Mouse (Mus musculus) ovary, adult 2 months (tissue): ENCODE results near the gene Cyp2j13. TPM values are rescaled to one million over a fixed set of nuclear protein-coding genes. Genes with fewer than 3 reads are reported as not detected.

Source experiments
- polyA plus RNA-seq: library from polyadenylated mRNA; depleted of rRNA; stranded (reverse); fragments of >200 nt; gene quantifications from 2 replicates; pipeline ENCODE4 v1.2.3, GENCODE M21; 2012; rRNA removed

The Cyp2j13 gene
- polyA plus RNA-seq: 0.03 TPM in 1 of 2 replicates, not detected in the other

DNA sequence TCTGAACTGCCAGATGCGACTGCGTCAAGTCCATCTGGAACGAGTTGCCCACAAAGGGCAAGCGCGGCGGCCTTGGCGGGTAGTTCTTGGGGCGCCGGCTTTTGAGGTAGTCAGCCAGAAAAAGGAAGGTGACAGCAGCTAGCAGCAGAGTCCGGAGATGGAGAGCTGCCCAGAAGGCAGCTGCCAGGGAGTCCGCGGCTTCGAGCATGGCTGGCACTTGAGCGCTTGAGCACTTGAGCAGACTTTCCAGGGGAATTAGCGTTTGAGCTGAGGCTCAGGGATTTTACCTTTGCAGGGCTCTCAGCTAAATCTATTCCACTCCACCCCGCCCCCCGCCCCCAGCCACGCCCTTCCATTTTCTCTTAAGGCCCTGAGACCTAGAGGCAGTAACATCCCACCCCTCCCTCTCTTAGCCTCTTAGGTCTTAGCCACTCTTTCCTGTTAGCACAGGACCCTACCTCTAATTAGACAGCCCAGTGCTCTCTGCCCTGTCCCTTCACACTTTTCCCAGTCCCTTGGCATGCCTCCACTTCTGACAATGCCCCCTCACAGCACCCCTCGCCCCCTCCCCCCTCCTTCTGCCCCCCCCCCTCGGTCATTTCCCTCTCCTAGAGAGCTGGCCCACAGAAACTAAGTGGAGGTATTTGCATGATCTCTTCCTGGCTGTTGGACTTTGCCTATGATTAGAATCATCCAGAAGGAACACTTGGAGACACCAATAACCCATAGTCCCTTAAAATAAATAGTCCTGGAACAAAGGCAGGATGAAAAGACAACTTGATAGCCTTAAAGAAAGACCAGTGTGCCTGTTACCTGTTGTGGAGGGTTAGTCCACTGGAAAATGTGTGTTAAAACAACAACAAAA lies at the start of gene Cyp2j13:
Gene Cyp2j13, minus strand, starts transcription at position 286 of the 865 bp plus-strand sequence.

Other genes starting within 250 kb of the Cyp2j13 start
- 2.7 and 3.7 TPM in 2 replicates for gene Hook1, start 110.3 kb downstream of the Cyp2j13 start, polyA plus RNA-seq
- 0.08 and 0.09 TPM in 2 replicates for gene Cyp2j12, start 63.6 kb upstream of the Cyp2j13 start, polyA plus RNA-seq
- not detected in 2 replicates for gene Cyp2j7, start 159.1 kb upstream of the Cyp2j13 start, polyA plus RNA-seq